8 mouse cellular contexts compared by ENCODE assay signal in genomic region chr9:110246321-110246640, GRCm38 (mm10). TPM values are rescaled to one million over a fixed set of nuclear protein-coding genes. Genes with fewer than 3 reads are reported as not detected.
A peak's percentile ranks its signal among the peaks of the same experiment; 100 is the strongest.
DNase-seq lines count a peak whose midpoint lies in the region; ATAC-seq and TF ChIP-seq lines count a peak whose summit lies in the region.

No protein-coding gene starts in this region.

- H3K9me3 ChIP-seq in heart, embryonic 10.5 days: no peaks in the 10 kb centered on the region
- H3K9me3 ChIP-seq in E14TG2a.4 (ENCODE audit: low read length): no peaks in the 10 kb centered on the region; the same call in 1 of the 2 replicates
- no peaks in the 10 kb centered on the region for H3K9me3 ChIP-seq in forebrain, embryonic 15.5 days
- no peaks in the 10 kb centered on the region for H3K9me3 ChIP-seq in liver, embryonic 15.5 days (replicated peaks)

- H3K27ac ChIP-seq in heart, embryonic 10.5 days: no peak overlapping the region
- peak overlapping the region; percentile 88 for H3K27ac ChIP-seq in forebrain, embryonic 15.5 days (replicated peaks)
- no peak overlapping the region for H3K27ac ChIP-seq in liver, embryonic 15.5 days (replicated peaks)

- peaks cover 7% of the 10 kb centered on the region; the same call in 1 of the 2 replicates for H3K36me3 ChIP-seq in heart, embryonic 10.5 days
- peaks cover 14% of the 10 kb centered on the region for H3K36me3 ChIP-seq in E14TG2a.4 (ENCODE audit: insufficient read depth, low read length)
- H3K36me3 ChIP-seq in forebrain, embryonic 15.5 days: peaks cover 4% of the 10 kb centered on the region; the same call in 1 of the 2 replicates
- H3K36me3 ChIP-seq in liver, embryonic 15.5 days (replicated peaks): no peaks in the 10 kb centered on the region

- H3K4me2 ChIP-seq in forebrain, embryonic 15.5 days (replicated peaks): peak overlapping the region; percentile 95
- peak overlapping the region; percentile 88 for H3K4me2 ChIP-seq in liver, embryonic 15.5 days

- peak overlapping the region; percentile 83 for H3K4me3 ChIP-seq in heart, embryonic 10.5 days
- H3K4me3 ChIP-seq in E14TG2a.4 (replicated peaks; ENCODE audit: low read length): peak overlapping the region; percentile 88
- peak overlapping the region; percentile 62 for H3K4me3 ChIP-seq in forebrain, embryonic 15.5 days
- peak overlapping the region; percentile 60 for H3K4me3 ChIP-seq in liver, embryonic 15.5 days (replicated peaks)

- H3K9ac ChIP-seq in forebrain, embryonic 15.5 days (replicated peaks): peak overlapping the region; percentile 65; the same call in 1 of the 2 replicates
- no peak overlapping the region for H3K9ac ChIP-seq in liver, embryonic 15.5 days

- DNase-seq in heart, embryonic 10.5 days (ENCODE audit: low spot score): no peak
- DNase-seq in heart, adult 18-20 months: no peak
- no peak for DNase-seq in urinary bladder, adult 2 months (ENCODE audit: low spot score)
- no peak for DNase-seq in spleen, adult 18-20 months
- no peak for DNase-seq in lung, postnatal 14 days

- no peak for TF ChIP-seq CTCF in E14TG2a.4 (conservative IDR thresholded peaks at IDR 0.05; ENCODE audit: low read length)

- WGBS in heart, embryonic 10.5 days: 43% methylated on average over 13 of the region's 13 CpGs
- 37% methylated on average over 13 of the region's 13 CpGs for WGBS in forebrain, embryonic 15.5 days
- 35% methylated on average over 13 of the region's 13 CpGs for WGBS in liver, embryonic 15.5 days (ENCODE audit: insufficient replicate concordance)

- H3K27me3 ChIP-seq in heart, embryonic 10.5 days (ENCODE audit: insufficient read depth, poor library complexity, severe bottlenecking): peaks cover 64% of the 10 kb centered on the region
- H3K27me3 ChIP-seq in E14TG2a.4 (ENCODE audit: insufficient read depth, low read length): peaks cover 11% of the 10 kb centered on the region
- H3K27me3 ChIP-seq in forebrain, embryonic 15.5 days: no peaks in the 10 kb centered on the region
- peaks cover 63% of the 10 kb centered on the region for H3K27me3 ChIP-seq in liver, embryonic 15.5 days

- ATAC-seq in forebrain, embryonic 15.5 days (replicated peaks): no peak; the same call in 1 of the 2 replicates
- ATAC-seq in liver, embryonic 15.5 days (ENCODE audit: insufficient read depth): peak; percentile 17; the same call in 1 of the 2 replicates

- H3K4me1 ChIP-seq in heart, embryonic 10.5 days: peaks cover 36% of the 10 kb centered on the region
- H3K4me1 ChIP-seq in E14TG2a.4 (replicated peaks; ENCODE audit: low read depth, low read length): peaks cover 71% of the 10 kb centered on the region
- H3K4me1 ChIP-seq in forebrain, embryonic 15.5 days: peaks cover 50% of the 10 kb centered on the region
- H3K4me1 ChIP-seq in liver, embryonic 15.5 days (replicated peaks): peaks cover 18% of the 10 kb centered on the region

RNA-seq across cellular contexts. Expression of gene Cspg5, which starts 2.7 kb away (rescaled TPM):
- polyA plus RNA-seq in heart, embryonic 10.5 days (2016; fragmentation: Nextera tagmentation; extraction: Ambion mirVana): 0.24 and 0.65 TPM in 2 replicates
- total RNA-seq in heart, adult 18-20 months (2021): under 1 TPM in 1 of 2 experiments, not detected in 1; 0.39 TPM
- 84.5 and 90.8 TPM in 2 replicates for polyA plus RNA-seq in forebrain, embryonic 15.5 days (2015; fragmentation: Nextera tagmentation; extraction: Ambion mirVana)
- 0.29 and 0.40 TPM in 2 replicates for polyA plus RNA-seq in liver, embryonic 15.5 days (2015; fragmentation: Nextera tagmentation; extraction: Ambion mirVana)
- 28.4 and 36.8 TPM in 2 replicates for polyA plus RNA-seq in urinary bladder, adult 2 months (2012; rRNA removed)

RNA-seq across cellular contexts. Expression of gene Elp6, which starts 58.7 kb away (rescaled TPM):
- polyA plus RNA-seq in heart, embryonic 10.5 days (2016; fragmentation: Nextera tagmentation; extraction: Ambion mirVana): 22.1 and 32.3 TPM in 2 replicates
- total RNA-seq in heart, adult 18-20 months (2021): 1 to 10 TPM; 1.8 to 2.7 TPM
- 34.9 and 36.4 TPM in 2 replicates for polyA plus RNA-seq in forebrain, embryonic 15.5 days (2015; fragmentation: Nextera tagmentation; extraction: Ambion mirVana)
- 6.9 and 7.4 TPM in 2 replicates for polyA plus RNA-seq in liver, embryonic 15.5 days (2015; fragmentation: Nextera tagmentation; extraction: Ambion mirVana)
- 11.1 and 12.2 TPM in 2 replicates for polyA plus RNA-seq in urinary bladder, adult 2 months (2012; rRNA removed)

Comparison
In these comparisons a context has a peak if more than half of its experiments do, and no peak if none do; other contexts are left out.
1. RNA of gene Cspg5, which starts 2.7 kb away (polyA plus RNA-seq): 84.5 to 90.8 TPM in forebrain, embryonic 15.5 days and 28.4 to 36.8 TPM in urinary bladder, adult 2 months; 0.29 to 0.40 TPM in liver, embryonic 15.5 days and 0.24 to 0.65 TPM in heart, embryonic 10.5 days; every median in the first group is over 10 times any median in the second.
2. Peak in every context shown above with its lines, with median percentiles within 50 percentile points of each other: H3K4me3 ChIP-seq.